8 mouse cellular contexts compared by ENCODE assay signal in genomic region chr8:71881618-71882274, GRCm38 (mm10). TPM values are rescaled to one million over a fixed set of nuclear protein-coding genes. Genes with fewer than 3 reads are reported as not detected.
A peak's percentile ranks its signal among the peaks of the same experiment; 100 is the strongest.
DNase-seq lines count a peak whose midpoint lies in the region; ATAC-seq lines count a peak whose summit lies in the region.

Gene Zfp709 (plus strand): TSS chr8:71882019.

- peaks cover 11% of the 10 kb centered on the region; the same call in 1 of the 2 replicates for H3K9me3 ChIP-seq in hindbrain, embryonic 15.5 days

- H3K4me2 ChIP-seq in hindbrain, embryonic 15.5 days, result peak within 1 kb of the TSS; percentile 80

- no peaks in the 10 kb centered on the region for H3K27me3 ChIP-seq in hindbrain, embryonic 15.5 days

- H3K27ac ChIP-seq in hindbrain, embryonic 15.5 days (replicated peaks), result peak within 1 kb of the TSS; percentile 79

- peaks cover 22% of the 10 kb centered on the region for H3K36me3 ChIP-seq in hindbrain, embryonic 15.5 days

- peak; percentile 84 for ATAC-seq in activated CD4-positive, CD25-positive, alpha-beta regulatory T cell, adult 4 months
- peak; percentile 96 for ATAC-seq in common myeloid progenitor, adult 5-6 weeks (replicated peaks; ENCODE audit: low read depth, poor library complexity, severe bottlenecking)
- peak; percentile 97 for ATAC-seq in hindbrain, embryonic 15.5 days (ENCODE audit: low FRiP score, low read depth)

- H3K9ac ChIP-seq in hindbrain, embryonic 15.5 days, result peak within 1 kb of the TSS; percentile 85

- H3K4me3 ChIP-seq in hindbrain, embryonic 15.5 days, result peak within 1 kb of the TSS; percentile 75

- H3K4me1 ChIP-seq in hindbrain, embryonic 15.5 days (replicated peaks), result peaks cover 15% of the 10 kb centered on the region

- peak; percentile 61 for DNase-seq in gastrocnemius, adult 18-20 months (ENCODE audit: low spot score)
- peak; percentile 59 for DNase-seq in left cerebral cortex, adult 11 months (ENCODE audit: low spot score)
- peak; percentile 82 for DNase-seq in lung, postnatal 36 days
- DNase-seq in retina, embryonic 14.5 days (ENCODE audit: low spot score), result peak; percentile 61
- peak; percentile 54 to 61 for DNase-seq in thymus, postnatal 36 days

- 4% methylated on average over 34 of the region's 45 CpGs for WGBS in hindbrain, embryonic 15.5 days

RNA-seq across cellular contexts. Expression of gene Zfp709, which starts in this region (rescaled TPM):
- 1 to 10 TPM; 5.0 to 8.2 TPM for polyA plus RNA-seq in activated CD4-positive, CD25-positive, alpha-beta regulatory T cell, adult 4 months (2017; shearing (Covaris generic))
- 7.5 and 8.8 TPM in 2 replicates for total RNA-seq in common myeloid progenitor, adult 5-6 weeks (2017)
- 1 to 10 TPM; 1.9 to 2.1 TPM for total RNA-seq in gastrocnemius, adult 18-20 months (2021)
- polyA plus RNA-seq in hindbrain, embryonic 15.5 days (2015; fragmentation: Nextera tagmentation; extraction: Ambion mirVana), result 6.6 and 8.3 TPM in 2 replicates

Comparison
In these comparisons a context has a peak if more than half of its experiments do, and no peak if none do; other contexts are left out.
1. Peak in every context shown above with its lines: DNase-seq, ATAC-seq, H3K4me3 ChIP-seq and H3K27ac ChIP-seq.